Mouse (Mus musculus) kidney, postnatal 0 days (tissue): ENCODE data around the gene Rilp. TPM values are rescaled to one million over a fixed set of nuclear protein-coding genes. Genes with fewer than 3 reads are reported as not detected.

Experiments used
- ATAC-seq: fragments of 200-750 bp; cut with Nextera tagmentation; replicated peaks from 2 replicates; pipeline ENCODE4 v1.8.0; 2017; ENCODE audit warnings: low read depth, moderate number of reproducible peaks, moderate TSS enrichment, moderate library complexity; ENCODE audit not compliant: low FRiP score
- DNase-seq: peaks from one replicate; pipeline ENCODE4 v3.0.0-alpha.2; 2016; ENCODE audit warnings: low spot score
- H3K27ac ChIP-seq: fragments of 300-500 bp; sonication (generic); 2 replicates; pipeline ENCODE4 v1.5.1; 2014; ENCODE audit warnings: mild to moderate bottlenecking
- H3K27me3 ChIP-seq: fragments of 300-500 bp; sonication (generic); 2 replicates; pipeline ENCODE4 v1.6.1; 2014; ENCODE audit warnings: low read length, mixed read lengths; ENCODE audit not compliant: insufficient read depth
- H3K36me3 ChIP-seq: fragments of 300-500 bp; sonication (generic); 2 replicates; pipeline ENCODE4 v1.6.1; 2014; ENCODE audit warnings: low read length, mixed read lengths; ENCODE audit not compliant: insufficient read depth
- H3K4me1 ChIP-seq: fragments of 300-500 bp; sonication (generic); replicated peaks from 2 replicates; pipeline ENCODE4 v1.6.1; 2014; ENCODE audit warnings: antibody characterized with exemption, low read length, mixed read lengths; ENCODE audit not compliant: insufficient read depth
- H3K4me2 ChIP-seq: fragments of 300-500 bp; sonication (generic); 2 replicates; pipeline ENCODE4 v1.6.1; 2014; ENCODE audit warnings: mild to moderate bottlenecking, low read length, moderate library complexity, mixed read lengths
- H3K4me3 ChIP-seq: fragments of 300-500 bp; sonication (generic); replicated peaks from 2 replicates; pipeline ENCODE4 v1.5.1; 2014; ENCODE audit warnings: low read depth, low read length
- H3K9ac ChIP-seq: fragments of 300-500 bp; sonication (generic); 2 replicates; pipeline ENCODE4 v1.6.1; 2014; ENCODE audit warnings: low read depth, low read length
- H3K9me3 ChIP-seq: fragments of 300-500 bp; sonication (generic); replicated peaks from 2 replicates; pipeline ENCODE4 v1.6.1; 2016; ENCODE audit warnings: low read length, inconsistent platforms, mixed read lengths
- CTCF ChIP-seq: IDR thresholded peaks from 2 replicates; pipeline ENCODE4 v1.5.1; 2016; ENCODE audit warnings: antibody characterized with exemption, low read depth, mild to moderate bottlenecking, moderate library complexity
- WGBS: fragments of 180-500 bp; shearing (Covaris S2); extraction: QIAGEN DNeasy Blood & Tissue Kit; methylation state at CpG from one replicate; pipeline ENCODE4 v1.1.7; 2014; 5-methylcytosine and 5-hydroxymethylcytosine counted together
- polyA plus RNA-seq: library from polyadenylated mRNA; unstranded; fragments of >200 nt; fragmentation: Nextera tagmentation; extraction: Ambion mirVana; gene quantifications from 2 replicates; pipeline ENCODE4 v1.2.1, GENCODE M21; 2015

Rilp gene
- polyA plus RNA-seq, 1 experiment from 2014 or later = 4.5 TPM

DNA sequence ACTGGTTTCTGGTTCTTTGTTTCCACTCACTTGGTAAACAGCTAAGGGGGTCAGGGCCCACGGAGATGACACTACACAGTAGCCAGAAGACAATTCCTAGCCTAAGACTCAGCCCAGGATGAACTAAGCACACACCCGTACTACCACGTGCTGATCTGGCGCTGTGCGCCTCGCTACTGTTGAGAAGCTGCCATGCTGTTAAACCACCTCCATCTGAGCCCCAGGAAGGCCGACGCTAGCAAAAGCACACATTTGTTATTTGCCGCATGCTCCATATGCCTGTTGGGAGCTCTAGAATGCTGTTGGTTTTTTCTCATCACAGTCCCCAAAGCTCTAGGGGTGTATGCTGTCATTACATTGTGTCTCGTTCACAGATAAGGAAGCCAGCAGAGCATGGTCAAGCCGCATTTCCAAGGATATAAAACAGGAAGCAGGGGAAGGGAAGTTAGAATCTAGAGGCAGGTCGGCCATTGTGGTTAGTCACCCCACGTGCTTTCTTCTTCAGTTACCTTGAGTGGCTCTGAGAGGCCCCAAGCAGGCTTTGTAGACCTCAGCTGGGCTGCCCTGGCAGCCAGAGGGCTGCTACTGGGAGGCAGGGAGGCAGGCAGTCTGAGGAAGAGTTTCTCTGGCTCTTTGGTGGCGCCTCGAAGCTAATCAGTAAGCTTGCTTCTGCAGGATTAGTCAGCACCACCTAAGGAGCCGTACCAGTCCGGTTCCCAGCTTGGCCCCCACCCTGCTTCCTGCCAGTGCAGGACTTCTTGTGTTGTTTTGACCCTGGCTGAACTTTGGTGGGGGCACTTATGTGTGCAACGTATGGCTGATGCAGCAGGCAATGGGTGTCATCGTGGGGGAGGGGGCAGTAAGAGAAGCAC, 31.1 kb downstream of the Rilp start:
- TF ChIP-seq CTCF = no peak
- no peak for DNase-seq
- H3K4me2 ChIP-seq = no peak overlapping the region
- ATAC-seq = peak; percentile 73
- H3K9ac ChIP-seq = no peak overlapping the region
- no peaks in the 10 kb centered on the region for H3K27me3 ChIP-seq
- 0 out of 2 replicates have a peak, but pooled peaks cover 2% of the 10 kb centered on the region for H3K36me3 ChIP-seq
- WGBS = 69% methylated on average over 19 of the region's 19 CpGs
- peak overlapping the region; percentile 47; the same call in 1 of the 2 replicates for H3K27ac ChIP-seq
- H3K4me3 ChIP-seq = no peak overlapping the region
- H3K9me3 ChIP-seq = no peaks in the 10 kb centered on the region
- peaks cover 16% of the 10 kb centered on the region; the same call in 1 of the 2 replicates for H3K4me1 ChIP-seq

DNA sequence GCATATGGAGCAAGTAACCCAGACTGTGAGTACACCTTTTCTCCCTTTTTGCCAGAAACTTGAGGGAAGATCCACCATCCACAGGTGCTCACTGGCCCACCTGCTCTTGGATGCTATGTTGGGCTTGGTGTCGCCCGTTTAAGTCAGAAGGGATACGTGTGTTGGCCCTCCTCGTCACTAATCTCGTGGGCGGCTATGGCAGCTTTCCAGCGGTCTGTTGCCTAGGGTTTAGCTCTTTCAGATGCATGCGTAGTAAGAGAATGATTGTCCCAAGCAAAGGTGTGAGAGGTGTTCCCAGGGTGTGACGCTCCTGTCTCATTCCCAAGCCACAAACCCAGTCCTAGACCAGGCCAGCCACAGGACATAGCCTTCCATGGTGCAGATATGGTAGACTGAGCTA, 34.8 kb downstream of the Rilp start:
- Histone ChIP-seq H3K4me1 (peaks cover 5% of the 10 kb centered on the region; the same call in 1 of the 2 replicates), H3K4me3 (no peak overlapping the region), H3K9ac (no peak overlapping the region), H3K9me3 (no peaks in the 10 kb centered on the region), H3K36me3 (0 out of 2 replicates have a peak, but pooled peaks cover 2% of the 10 kb centered on the region), H3K27me3 (no peaks in the 10 kb centered on the region), H3K27ac (no peak overlapping the region), H3K4me2 (no peak overlapping the region)
- ATAC-seq = no peak
- TF ChIP-seq CTCF = no peak
- WGBS = 79% methylated on average over 9 of the region's 9 CpGs
- no peak for DNase-seq

DNA sequence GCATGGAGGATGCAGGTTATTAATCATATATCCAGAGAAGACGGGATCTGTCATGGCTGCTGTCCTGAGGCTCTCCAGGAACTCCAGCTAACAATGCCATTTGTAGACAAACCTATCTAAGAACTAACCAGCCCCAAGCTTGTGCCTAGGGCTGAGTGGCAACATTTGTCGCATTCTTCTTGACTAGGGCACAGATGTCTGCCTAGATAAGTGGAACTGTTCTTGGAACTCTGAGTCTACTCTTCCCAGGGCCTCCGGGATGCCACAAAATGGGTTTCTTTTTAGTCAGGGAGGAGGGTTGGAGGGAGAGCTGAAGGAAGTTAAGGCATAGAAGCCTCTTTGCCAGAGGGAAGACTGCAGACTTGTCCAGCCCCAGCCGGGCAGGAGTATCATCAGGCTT, 36.2 kb downstream of the Rilp start:
- ATAC-seq (no peak), DNase-seq (no peak)
- Histone ChIP-seq H3K4me3 (no peak overlapping the region), H3K36me3 (0 out of 2 replicates have a peak, but pooled peaks cover 2% of the 10 kb centered on the region), H3K9ac (no peak overlapping the region), H3K27ac (no peak overlapping the region), H3K4me1 (peaks cover 8% of the 10 kb centered on the region; the same call in 1 of the 2 replicates), H3K4me2 (no peak overlapping the region), H3K27me3 (no peaks in the 10 kb centered on the region), H3K9me3 (no peaks in the 10 kb centered on the region)
- TF ChIP-seq CTCF = no peak
- 73% methylated on average over 4 of the region's 4 CpGs for WGBS

GRCm38 (mm10) chr11:75549658-75550111, 39.8 kb downstream of the Rilp start:
- 24% methylated on average over 5 of the region's 5 CpGs for WGBS
- Histone ChIP-seq H3K9me3 (no peaks in the 10 kb centered on the region), H3K4me2 (no peak overlapping the region), H3K27me3 (no peaks in the 10 kb centered on the region), H3K4me3 (no peak overlapping the region), H3K4me1 (peaks cover 21% of the 10 kb centered on the region), H3K36me3 (no peaks in the 10 kb centered on the region), H3K9ac (no peak overlapping the region), H3K27ac (peak overlapping the region; percentile 84)
- DNase-seq (peak; percentile 31), ATAC-seq (peak; percentile 75)
- TF ChIP-seq CTCF = no peak

DNA sequence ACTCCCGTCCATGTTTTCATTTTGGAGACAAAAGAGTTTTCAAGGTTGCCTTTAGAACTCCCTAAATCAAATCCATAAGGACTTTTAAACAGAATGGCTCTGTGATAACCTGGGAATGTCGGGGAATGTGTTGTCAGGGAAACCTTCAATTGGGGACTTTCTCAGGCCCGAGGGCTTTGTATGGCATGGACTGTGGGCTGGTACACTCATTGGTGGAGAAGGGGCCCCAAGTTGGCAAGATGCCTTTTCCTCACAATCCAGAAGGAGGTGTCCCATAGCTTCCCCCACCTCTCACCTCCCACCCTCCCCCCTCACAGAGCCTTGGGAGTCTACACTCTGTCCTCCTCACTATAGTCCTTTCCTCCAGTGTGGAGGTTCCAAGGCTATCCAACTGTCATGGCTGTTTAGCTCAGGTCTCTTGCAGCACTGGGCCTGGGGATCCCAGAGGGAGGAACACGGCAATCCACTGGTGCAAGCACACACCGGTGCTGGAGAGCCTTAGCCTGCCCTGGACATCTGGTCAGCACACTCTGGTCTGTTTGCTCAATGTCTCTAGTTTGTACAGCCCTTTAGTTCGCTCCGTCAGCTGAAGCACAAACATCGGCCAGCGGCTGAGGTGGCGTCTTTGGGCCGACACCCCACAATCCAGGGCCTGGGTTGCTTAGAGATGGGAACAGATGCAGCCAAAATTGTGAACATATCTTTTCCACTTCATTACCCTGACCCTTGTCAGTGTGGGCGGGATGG, 40.5 kb downstream of the Rilp start:
- Histone ChIP-seq H3K4me3 (no peak overlapping the region), H3K4me1 (peaks cover 21% of the 10 kb centered on the region), H3K4me2 (no peak overlapping the region), H3K27ac (peak overlapping the region; percentile 84; the same call in 1 of the 2 replicates), H3K9ac (0 out of 2 replicates have a peak overlapping the region, but pooled peaks have one; percentile 25), H3K9me3 (no peaks in the 10 kb centered on the region), H3K36me3 (no peaks in the 10 kb centered on the region), H3K27me3 (no peaks in the 10 kb centered on the region)
- DNase-seq = no peak
- no peak for TF ChIP-seq CTCF
- WGBS = 63% methylated on average over 12 of the region's 12 CpGs
- ATAC-seq = no peak

- H3K27ac ChIP-seq = peak overlapping the region; percentile 84
- H3K4me3 ChIP-seq = no peak overlapping the region
- no peaks in the 10 kb centered on the region for H3K36me3 ChIP-seq
- H3K4me2 ChIP-seq = no peak overlapping the region
- H3K27me3 ChIP-seq = no peaks in the 10 kb centered on the region
- H3K9ac ChIP-seq = 0 out of 2 replicates have a peak overlapping the region, but pooled peaks have one; percentile 18
- TF ChIP-seq CTCF = no peak
- H3K9me3 ChIP-seq = no peaks in the 10 kb centered on the region
- H3K4me1 ChIP-seq = peaks cover 21% of the 10 kb centered on the region
- 66% methylated on average over 5 of the region's 5 CpGs for WGBS
- peak; percentile 47 for ATAC-seq
- no peak for DNase-seq
These were observed 41.4 kb downstream of the Rilp start for GRCm38 (mm10) chr11:75551321-75551720.
